Mouse (Mus musculus): ENCODE measurements around the gene Alg1. TPM values are rescaled to one million over a fixed set of nuclear protein-coding genes. Genes with fewer than 3 reads are reported as not detected.

The Alg1 gene
- polyA plus RNA-seq (2012; rRNA removed; ENCODE audit: low replicate concordance), result 63.7 and 65.6 TPM in 2 replicates

GRCm38 (mm10) chr16:5233418-5234313 is at the start of gene Alg1:
Gene Alg1 (plus strand): TSS chr16:5233621.

GRCm38 (mm10) chr16:5203668-5204433 is 29.6 kb upstream of the Alg1 start, which contains the start of gene Nagpa:
Gene Nagpa (minus strand): TSS chr16:5204012.

GRCm38 (mm10) chr16:5222140-5222539 is 11.3 kb upstream of the Alg1 start, which contains the start of gene AU021092:
Gene AU021092 (minus strand): TSS chr16:5222299.

GRCm38 (mm10) chr16:5255779-5256496 is 22.5 kb downstream of the Alg1 start, which contains the start of gene Eef2kmt:
Gene Eef2kmt (minus strand): TSS chr16:5255983.

Other genes starting within 250 kb of the Alg1 start
- not detected in 2 replicates for gene Sept12, start 235.8 kb upstream of the Alg1 start, polyA plus RNA-seq (2012; rRNA removed; ENCODE audit: low replicate concordance)
- 19.8 and 26.5 TPM in 2 replicates for gene Smim22, start 226.3 kb upstream of the Alg1 start, polyA plus RNA-seq (2012; rRNA removed; ENCODE audit: low replicate concordance)
- gene Rogdi, start 220.1 kb upstream of the Alg1 start, polyA plus RNA-seq (2012; rRNA removed; ENCODE audit: low replicate concordance), result 134 and 212 TPM in 2 replicates
- 51.4 and 80.5 TPM in 2 replicates for gene Glyr1, start 183.8 kb upstream of the Alg1 start, polyA plus RNA-seq (2012; rRNA removed; ENCODE audit: low replicate concordance)
- gene Ubn1, start 183.6 kb upstream of the Alg1 start, polyA plus RNA-seq (2012; rRNA removed; ENCODE audit: low replicate concordance), result 32.7 and 45.9 TPM in 2 replicates
- gene Ppl, start 101.2 kb upstream of the Alg1 start, polyA plus RNA-seq (2012; rRNA removed; ENCODE audit: low replicate concordance), result 2.0 and 3.6 TPM in 2 replicates
- gene Sec14l5, start 86.5 kb upstream of the Alg1 start, polyA plus RNA-seq (2012; rRNA removed; ENCODE audit: low replicate concordance), result 0.26 and 8.9 TPM in 2 replicates
- gene Nagpa, start 29.6 kb upstream of the Alg1 start, polyA plus RNA-seq (2012; rRNA removed; ENCODE audit: low replicate concordance), result 47.9 and 52.6 TPM in 2 replicates
- 3.4 and 3.8 TPM in 2 replicates for gene AU021092, start 11.3 kb upstream of the Alg1 start, polyA plus RNA-seq (2012; rRNA removed; ENCODE audit: low replicate concordance)
- gene Eef2kmt, start 22.4 kb downstream of the Alg1 start, polyA plus RNA-seq (2012; rRNA removed; ENCODE audit: low replicate concordance), result 58.8 and 76.6 TPM in 2 replicates